9 mouse cellular contexts compared by ENCODE assay signal in the genomic region with DNA sequence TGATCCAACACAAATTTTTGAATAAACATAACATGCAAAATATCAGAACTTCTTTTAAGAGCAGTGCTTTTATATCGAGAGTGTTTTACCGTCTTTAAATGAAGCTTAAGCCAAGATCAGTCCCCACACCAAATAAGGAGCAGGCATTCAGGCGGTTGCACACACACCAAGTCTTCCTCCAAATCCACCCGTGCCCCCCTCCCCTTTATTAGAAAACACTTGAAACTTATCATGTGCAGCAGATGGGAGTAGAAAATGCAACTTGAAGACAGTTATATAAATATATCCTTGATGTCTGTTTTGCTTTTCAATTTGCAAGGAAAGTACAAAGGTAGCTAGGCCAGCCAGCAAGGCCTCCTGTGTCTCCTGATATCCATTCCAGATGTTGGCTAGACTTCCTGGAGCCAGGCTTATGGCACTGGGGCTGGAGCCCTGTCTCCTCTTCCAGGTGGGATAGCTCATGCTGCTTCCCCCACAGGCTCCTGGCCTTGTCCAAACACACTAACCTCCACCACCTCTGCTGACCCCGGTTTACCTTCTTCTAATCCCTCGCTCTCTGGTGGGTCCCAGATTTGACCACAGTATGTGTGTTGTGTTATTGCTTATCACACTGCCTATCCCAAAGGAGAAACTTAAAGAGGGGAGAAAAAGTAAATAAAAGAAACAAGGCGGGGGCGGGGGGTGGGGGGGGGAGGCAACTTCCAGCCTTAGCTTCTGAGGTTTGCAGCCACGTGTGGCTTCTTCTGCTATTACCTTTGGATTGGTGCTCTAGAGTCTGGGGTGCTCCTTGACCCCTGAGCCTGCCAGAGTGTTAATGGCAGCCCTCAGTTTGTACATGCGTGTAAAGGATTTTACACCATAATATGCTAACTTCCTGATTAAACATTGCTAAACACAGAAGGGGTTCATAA.
A peak's percentile ranks its signal among the peaks of the same experiment; 100 is the strongest.
DNase-seq lines count a peak whose midpoint lies in the region; ATAC-seq lines count a peak whose summit lies in the region.
"Had no signal": no experiment of that assay in that cellular context is flagged by ENCODE, and none has a peak within 500 bp of the region (broad histone marks: within the 10 kb centered on the region; RNA-seq: fewer than 3 reads in every experiment).

No protein-coding gene starts in this region.

- WGBS in liver, embryonic 12.5 days (ENCODE audit: insufficient replicate concordance): 58% methylated on average over 10 of the region's 10 CpGs
- 46% methylated on average over 10 of the region's 10 CpGs for WGBS in embryonic facial prominence, embryonic 10.5 days
- 37% methylated on average over 10 of the region's 10 CpGs for WGBS in heart, embryonic 10.5 days
- WGBS in limb, embryonic 15.5 days: 28% methylated on average over 10 of the region's 10 CpGs

- H3K9ac ChIP-seq in liver, embryonic 12.5 days: no peak overlapping the region
- no peak overlapping the region for H3K9ac ChIP-seq in limb, embryonic 15.5 days

- no peak overlapping the region for H3K4me2 ChIP-seq in liver, embryonic 12.5 days
- no peak overlapping the region for H3K4me2 ChIP-seq in limb, embryonic 15.5 days

- DNase-seq in liver: peak; percentile 13
- peak; percentile 85 for DNase-seq in embryonic facial prominence, embryonic 10.5 days (ENCODE audit: low spot score)
- DNase-seq in heart, embryonic 10.5 days (ENCODE audit: low spot score): peak; percentile 76
- DNase-seq in adrenal gland, postnatal 10 days: no peak
- no peak for DNase-seq in layer of hippocampus, adult 18-20 months (ENCODE audit: low spot score in 2 of 2)
- DNase-seq in adrenal gland, adult 2 months: no peak

- no peaks in the 10 kb centered on the region for H3K4me1 ChIP-seq in liver, embryonic 12.5 days
- H3K4me1 ChIP-seq in embryonic facial prominence, embryonic 10.5 days: peaks cover 28% of the 10 kb centered on the region
- peaks cover 16% of the 10 kb centered on the region for H3K4me1 ChIP-seq in heart, embryonic 10.5 days
- H3K4me1 ChIP-seq in limb, embryonic 15.5 days: peaks cover 25% of the 10 kb centered on the region

- no peak for ATAC-seq in liver, embryonic 12.5 days
- ATAC-seq in limb, embryonic 15.5 days (ENCODE audit: insufficient number of reproducible peaks, low FRiP score, low TSS enrichment, low read depth): peak; percentile 85

- no peaks in the 10 kb centered on the region for H3K36me3 ChIP-seq in liver, embryonic 12.5 days
- H3K36me3 ChIP-seq in embryonic facial prominence, embryonic 10.5 days (replicated peaks): no peaks in the 10 kb centered on the region
- H3K36me3 ChIP-seq in heart, embryonic 10.5 days: no peaks in the 10 kb centered on the region
- H3K36me3 ChIP-seq in limb, embryonic 15.5 days: no peaks in the 10 kb centered on the region

- H3K27ac ChIP-seq in liver, embryonic 12.5 days: no peak overlapping the region
- peak overlapping the region; percentile 80 for H3K27ac ChIP-seq in embryonic facial prominence, embryonic 10.5 days (replicated peaks)
- peak overlapping the region; percentile 13; the same call in 1 of the 2 replicates for H3K27ac ChIP-seq in heart, embryonic 10.5 days
- H3K27ac ChIP-seq in limb, embryonic 15.5 days: peak overlapping the region; percentile 75

- no peaks in the 10 kb centered on the region for H3K27me3 ChIP-seq in liver, embryonic 12.5 days (replicated peaks)
- H3K27me3 ChIP-seq in embryonic facial prominence, embryonic 10.5 days (replicated peaks; ENCODE audit: low read depth, poor library complexity, severe bottlenecking): no peaks in the 10 kb centered on the region
- no peaks in the 10 kb centered on the region for H3K27me3 ChIP-seq in heart, embryonic 10.5 days (ENCODE audit: insufficient read depth, poor library complexity, severe bottlenecking)
- no peaks in the 10 kb centered on the region for H3K27me3 ChIP-seq in limb, embryonic 15.5 days

- no peak overlapping the region for H3K4me3 ChIP-seq in liver, embryonic 12.5 days
- H3K4me3 ChIP-seq in embryonic facial prominence, embryonic 10.5 days: no peak overlapping the region
- no peak overlapping the region for H3K4me3 ChIP-seq in heart, embryonic 10.5 days
- H3K4me3 ChIP-seq in limb, embryonic 15.5 days: no peak overlapping the region
- H3K4me3 ChIP-seq: myocyte had no signal

- no peaks in the 10 kb centered on the region for H3K9me3 ChIP-seq in liver, embryonic 12.5 days (replicated peaks)
- H3K9me3 ChIP-seq in embryonic facial prominence, embryonic 10.5 days: no peaks in the 10 kb centered on the region
- no peaks in the 10 kb centered on the region for H3K9me3 ChIP-seq in heart, embryonic 10.5 days
- no peaks in the 10 kb centered on the region for H3K9me3 ChIP-seq in limb, embryonic 15.5 days

Comparison
In these comparisons a context has a peak if more than half of its experiments do, and no peak if none do; other contexts are left out.
1. DNase-seq: peak in liver (single experiment), embryonic facial prominence, embryonic 10.5 days (single experiment) and heart, embryonic 10.5 days (single experiment); none in adrenal gland, postnatal 10 days (single experiment), layer of hippocampus, adult 18-20 months (0 of 2) and adrenal gland, adult 2 months (single experiment).